Mouse (Mus musculus) G1E (cell line): ENCODE data around the gene Ercc6l2. TPM values are rescaled to one million over a fixed set of nuclear protein-coding genes. Genes with fewer than 3 reads are reported as not detected.
"Not testable (repeated sequence)": the region's sequence is repeated elsewhere in the genome, so short reads cannot be mapped to it uniquely, and the experiment has no call there.

Experiments
- ATAC-seq: 2 replicates; pipeline ENCODE4 v1.8.0; 2016; ENCODE audit warnings: mild to moderate bottlenecking; ENCODE audit not compliant: insufficient number of reproducible peaks, poor library complexity, low FRiP score, severe bottlenecking; ENCODE audit errors: extremely low read depth
- DNase-seq: peaks from one replicate; pipeline ENCODE4 v3.0.0; 2012; ENCODE audit warnings: low spot score
- H3K27me3 ChIP-seq: 2 replicates; pipeline ENCODE4 v1.6.1; 2012; ENCODE audit warnings: mild to moderate bottlenecking, low read length, inconsistent platforms; ENCODE audit not compliant: insufficient read depth
- H3K36me3 ChIP-seq: replicated peaks from 2 replicates; pipeline ENCODE3; 2012; ENCODE audit warnings: mild to moderate bottlenecking, inconsistent platforms
- H3K4me1 ChIP-seq: 2 replicates; pipeline ENCODE4 v1.6.1; 2012; ENCODE audit warnings: low read depth, low read length, inconsistent platforms, mixed read lengths; ENCODE audit not compliant: insufficient read depth
- H3K4me3 ChIP-seq: 2 replicates; pipeline ENCODE4 v1.5.1; 2012; ENCODE audit warnings: low read depth, mild to moderate bottlenecking, inconsistent platforms, low read length, moderate library complexity, mixed read lengths
- H3K9me3 ChIP-seq: replicated peaks from 2 replicates; pipeline ENCODE4 v1.6.1; 2012; ENCODE audit warnings: inconsistent platforms
- CTCF ChIP-seq: IDR thresholded peaks from 2 replicates; pipeline ENCODE4 v1.5.1; 2012; ENCODE audit warnings: low read depth, low read length, inconsistent platforms, mixed read lengths
- GATA1 ChIP-seq: IDR thresholded peaks from 2 replicates; pipeline ENCODE4 v1.6.1; 2012; ENCODE audit warnings: borderline replicate concordance, low read length, inconsistent platforms, mixed read lengths
- GATA2 ChIP-seq: IDR thresholded peaks from 2 replicates; pipeline ENCODE4 v1.6.1; 2012; ENCODE audit warnings: low read depth, low read length, inconsistent platforms, borderline replicate concordance
- POLR2AphosphoS5 ChIP-seq: IDR thresholded peaks from 2 replicates; pipeline ENCODE4 v1.6.1; 2012; ENCODE audit warnings: low read depth, low read length, inconsistent platforms; ENCODE audit not compliant: insufficient replicate concordance
- TAL1 ChIP-seq: conservative IDR thresholded peaks from 2 replicates; pipeline ENCODE4 v1.6.1; 2012; ENCODE audit warnings: low read depth, low read length, inconsistent platforms, mixed read lengths
- polyA plus RNA-seq: library from polyadenylated mRNA; stranded (reverse); fragments of >175 nt; gene quantifications from 2 replicates; pipeline ENCODE4 v1.2.3, GENCODE M21; 2012
- total RNA-seq, 2 experiments: library from RNA; stranded (forward) in 1 of 2; stranded (reverse) in 1 of 2; fragments of 200-1000 nt in 1 of 2; fragments of >200 nt in 1 of 2; fragmentation: Nextera tagmentation in 1 of 2; gene quantifications; 2 replicates each; pipeline ENCODE4 v1.2.3; 2014 to 2017

Gene Ercc6l2
- total and polyA plus RNA-seq, 3 experiments = 11.0 to 96.8 (median 31.9) TPM

DNA sequence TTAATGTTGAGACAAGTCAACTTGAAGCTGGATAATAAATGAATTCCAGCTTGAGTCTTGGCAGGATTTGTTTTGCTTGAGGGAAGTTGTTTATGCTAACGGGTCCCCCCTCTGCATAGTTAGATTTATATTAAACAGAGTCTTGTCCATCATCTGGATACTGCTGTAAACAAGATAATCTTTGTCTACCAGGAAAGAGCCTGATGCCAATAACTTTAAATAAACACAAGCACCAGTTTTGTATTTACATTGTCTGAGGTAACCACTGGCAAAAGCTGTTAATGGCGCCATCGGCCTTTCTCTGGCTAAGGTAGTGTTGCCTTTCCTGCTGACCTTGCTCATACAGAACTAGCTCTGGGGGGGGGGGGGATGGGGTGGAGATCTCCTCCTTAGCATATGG is 100.1 kb downstream of the Ercc6l2 start:
- DNase-seq (no peak), ATAC-seq (0 out of 2 replicates have a peak, but pooled peaks have one; percentile 5)
- Histone ChIP-seq H3K4me1 (peaks cover 67% of the 10 kb centered on the region), H3K36me3 (no peaks in the 10 kb centered on the region), H3K9me3 (no peaks in the 10 kb centered on the region), H3K27me3 (no peaks in the 10 kb centered on the region), H3K4me3 (no peak overlapping the region)
- no peak for TF ChIP-seq TAL1
- no peak for TF ChIP-seq GATA2
- TF ChIP-seq CTCF = no peak
- TF ChIP-seq GATA1 = no peak
- no peak for TF ChIP-seq POLR2AphosphoS5

DNA sequence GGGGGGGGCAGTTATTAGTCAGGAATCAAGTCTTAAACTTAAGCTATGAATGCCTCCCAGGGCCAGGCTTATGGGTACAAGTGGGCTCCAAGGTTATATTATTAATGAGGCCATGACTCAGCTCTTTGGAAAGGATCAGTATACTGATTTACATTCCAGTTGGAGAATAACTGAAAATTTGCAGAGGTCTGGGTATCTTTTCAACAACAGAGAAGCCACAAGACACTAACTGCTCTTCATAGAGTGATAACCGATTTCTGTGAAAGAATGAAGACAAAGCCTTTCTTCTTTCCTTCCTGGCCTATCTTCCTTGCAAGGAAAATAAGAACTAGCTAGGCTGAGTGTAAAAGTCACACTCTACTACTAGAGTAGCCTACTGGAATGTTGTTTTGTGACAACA is 100.6 kb downstream of the Ercc6l2 start:
- no peak overlapping the region for H3K4me3 ChIP-seq
- peaks cover 62% of the 10 kb centered on the region for H3K4me1 ChIP-seq
- H3K27me3 ChIP-seq = no peaks in the 10 kb centered on the region
- peak; percentile 73 for ATAC-seq
- TF ChIP-seq TAL1 (no peak), POLR2AphosphoS5 (no peak)
- H3K36me3 ChIP-seq = no peaks in the 10 kb centered on the region
- no peaks in the 10 kb centered on the region for H3K9me3 ChIP-seq
- DNase-seq = no peak

GRCm38 (mm10) chr13:63916568-63916967 is 101.5 kb downstream of the Ercc6l2 start:
- Histone ChIP-seq H3K4me1 (peaks cover 59% of the 10 kb centered on the region), H3K27me3 (no peaks in the 10 kb centered on the region), H3K9me3 (no peaks in the 10 kb centered on the region), H3K36me3 (no peaks in the 10 kb centered on the region), H3K4me3 (peak overlapping the region; percentile 64; the same call in 1 of the 2 replicates)
- TF ChIP-seq CTCF (no peak), POLR2AphosphoS5 (no peak), GATA2 (no peak), TAL1 (no peak), GATA1 (no peak)
- DNase-seq (no peak), ATAC-seq (no peak)

- no peaks in the 10 kb centered on the region for H3K36me3 ChIP-seq
- TF ChIP-seq CTCF (no peak), GATA1 (no peak), GATA2 (no peak), TAL1 (no peak), POLR2AphosphoS5 (no peak)
- H3K27me3 ChIP-seq = no peaks in the 10 kb centered on the region
- no peaks in the 10 kb centered on the region for H3K9me3 ChIP-seq
- peaks cover 52% of the 10 kb centered on the region for H3K4me1 ChIP-seq
- DNase-seq = peak; percentile 45
- H3K4me3 ChIP-seq = peak overlapping the region; percentile 64; the same call in 1 of the 2 replicates
- peak; percentile 55 for ATAC-seq
Observed at GRCm38 (mm10) chr13:63917198-63917767, 102.2 kb downstream of the Ercc6l2 start.

DNA sequence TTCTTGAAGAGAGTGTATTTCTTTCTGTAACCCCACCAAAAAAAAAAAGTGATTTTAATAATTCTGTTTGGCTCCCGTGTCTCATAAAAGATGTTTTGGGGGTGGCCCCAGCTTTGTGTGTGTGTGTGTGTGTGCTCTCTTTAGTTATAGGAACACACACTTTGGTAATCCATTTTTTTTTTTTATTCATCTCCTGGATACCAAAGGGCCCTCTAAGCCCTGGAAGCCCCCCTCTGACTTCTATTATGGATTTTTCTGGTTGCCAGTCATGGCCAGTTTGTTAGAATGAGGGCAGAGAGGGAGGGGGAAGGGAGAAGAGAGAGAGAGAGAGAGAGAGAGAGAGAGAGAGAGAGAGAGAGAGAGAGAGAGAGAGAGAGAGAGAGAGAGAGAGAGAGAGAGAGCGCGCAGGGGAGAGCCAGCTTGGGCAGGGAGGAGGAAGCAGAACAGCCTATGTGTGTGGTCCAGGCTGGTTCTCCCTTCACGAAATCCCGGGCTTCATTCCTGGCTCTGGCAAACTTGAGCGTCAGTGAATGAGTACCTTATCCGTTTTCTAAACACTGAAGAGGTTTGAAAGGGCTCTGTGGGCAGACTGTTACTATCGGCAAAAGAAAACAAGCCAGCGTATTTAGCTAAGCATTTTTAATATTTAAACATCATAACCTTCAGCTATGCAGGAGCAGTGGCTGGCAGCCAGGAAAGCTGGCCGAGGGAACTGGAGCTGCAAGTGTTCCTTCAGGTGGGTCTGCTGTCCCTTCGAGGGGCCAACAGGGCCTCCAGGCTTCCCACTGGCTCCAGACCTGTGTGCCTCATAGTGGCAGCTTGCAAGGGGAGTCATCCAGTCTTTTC is 103.0 kb downstream of the Ercc6l2 start:
- H3K27me3 ChIP-seq = no peaks in the 10 kb centered on the region
- TF ChIP-seq GATA1 (no peak), GATA2 (no peak), CTCF (no peak), TAL1 (no peak), POLR2AphosphoS5 (no peak)
- DNase-seq = no peak
- no peaks in the 10 kb centered on the region for H3K36me3 ChIP-seq
- H3K9me3 ChIP-seq = no peaks in the 10 kb centered on the region
- peak overlapping the region; percentile 57; the same call in 1 of the 2 replicates for H3K4me3 ChIP-seq
- H3K4me1 ChIP-seq = peaks cover 58% of the 10 kb centered on the region
- no peak for ATAC-seq

GRCm38 (mm10) chr13:63918733-63919422 is 103.8 kb downstream of the Ercc6l2 start:
- ATAC-seq (no peak), DNase-seq (no peak)
- H3K4me1 ChIP-seq = peaks cover 63% of the 10 kb centered on the region
- peak overlapping the region; percentile 57; the same call in 1 of the 2 replicates for H3K4me3 ChIP-seq
- no peaks in the 10 kb centered on the region for H3K36me3 ChIP-seq
- no peaks in the 10 kb centered on the region for H3K27me3 ChIP-seq
- TF ChIP-seq CTCF (no peak), TAL1 (no peak), GATA1 (no peak), GATA2 (no peak)
- no peaks in the 10 kb centered on the region for H3K9me3 ChIP-seq

- H3K36me3 ChIP-seq, DNase-seq, H3K4me3 ChIP-seq, H3K27me3 ChIP-seq, H3K9me3 ChIP-seq: not testable (repeated sequence)
- H3K4me1 ChIP-seq = peaks cover 55% of the 10 kb centered on the region
- ATAC-seq = peak; percentile 40
Observed at GRCm38 (mm10) chr13:63924036-63924435, 109.0 kb downstream of the Ercc6l2 start.
